Mouse (Mus musculus): ENCODE results near the gene Pnpla1.

Pnpla1 gene

DNA sequence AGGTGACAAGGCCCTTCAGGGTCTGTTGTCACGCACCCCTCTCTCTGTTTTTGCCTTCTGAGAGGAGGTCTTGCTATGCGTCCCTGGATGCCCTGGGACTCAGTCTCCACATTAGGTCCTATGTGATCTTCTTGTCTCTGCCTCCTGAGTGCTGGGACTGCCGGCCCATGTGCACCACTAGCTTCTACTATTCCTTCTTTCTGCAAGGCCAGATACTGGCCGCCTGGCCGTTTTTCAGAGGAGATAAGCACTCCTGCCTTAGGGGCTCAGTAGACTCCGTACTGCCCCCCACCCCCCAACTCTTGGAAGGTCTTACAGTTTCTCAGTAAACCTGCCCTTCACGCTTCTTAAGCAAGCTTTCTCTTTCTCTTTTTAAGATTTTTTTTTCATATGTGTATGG lies 77.9 kb downstream of the Pnpla1 start:
- in situ Hi-C loops (cut with MboI; ENCODE audit: low pct_unique_long_range_greater_than_20kb in 1 of 2, low sequenced_read_pairs in 2 of 2, unreplicated experiment in 1 of 2), result no loop called here

DNA sequence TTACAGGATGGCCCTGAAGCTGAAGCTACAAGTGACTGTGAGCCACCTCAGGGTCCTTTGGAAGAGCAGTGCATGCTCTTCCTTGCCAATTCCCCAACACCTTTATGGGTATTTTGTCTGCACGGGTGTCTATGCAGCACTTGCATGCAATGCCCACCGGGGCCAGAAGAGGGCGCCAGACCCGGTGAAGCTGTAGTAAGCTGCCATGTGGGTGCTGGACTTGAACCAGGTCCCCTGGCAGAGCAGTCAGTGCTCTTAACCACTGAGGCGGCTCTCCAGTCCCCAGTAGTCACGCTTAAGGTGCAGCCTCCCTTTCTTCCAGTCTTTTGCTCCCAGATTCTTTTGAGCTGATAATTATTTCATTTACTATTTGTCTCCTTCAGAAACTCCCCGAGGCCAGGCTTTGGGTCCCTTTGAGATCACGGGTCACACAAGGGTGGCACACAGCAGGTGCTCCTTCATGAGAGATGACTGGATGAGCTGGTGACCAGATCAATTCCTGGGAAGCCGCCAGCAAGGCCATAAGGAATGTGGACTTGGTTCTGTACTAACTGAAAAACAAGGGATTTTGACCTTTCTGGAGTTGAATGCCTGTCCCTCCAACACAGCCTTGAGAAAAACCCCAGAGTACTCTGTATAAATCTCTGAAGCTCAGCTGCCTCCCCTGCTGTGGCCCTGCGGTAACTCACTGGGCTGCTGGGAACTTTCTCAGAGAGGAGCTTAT lies 78.6 kb downstream of the Pnpla1 start:
- in situ Hi-C loops (cut with MboI; ENCODE audit: low pct_unique_long_range_greater_than_20kb in 1 of 2, low sequenced_read_pairs in 2 of 2, unreplicated experiment in 1 of 2), result no loop called here
